Mouse (Mus musculus): ENCODE measurements at regions not wholly inside any gene's neighbourhood (a gene's known extent, or its start where the extent isn't known, plus 50 kb on each side); places are given as distances from the start of the nearest gene placed in this dataset.

- Histone ChIP-seq H3K27me3 (ENCODE audit: control insufficient read depth, insufficient read depth, insufficient read length) (no peaks in the 10 kb centered on the region), H3K4me3 (no peak overlapping the region), H3ac (ENCODE audit: control insufficient read depth, insufficient read length) (no peak overlapping the region), H3K4me2 (ENCODE audit: low read depth) (no peak overlapping the region), H3K36me3 (ENCODE audit: control insufficient read depth, insufficient read depth) (no peaks in the 10 kb centered on the region), H3K79me2 (ENCODE audit: control insufficient read depth, insufficient read depth) (no peaks in the 10 kb centered on the region)
- TF ChIP-seq MYOD1 (IDR thresholded peaks at IDR 0.05; ENCODE audit: control insufficient read depth in 1 of 3, insufficient read length in 2 of 3, low read depth in 2 of 3) = no peak
- no peak for TF ChIP-seq TCF12 (IDR thresholded peaks at IDR 0.05; ENCODE audit: insufficient read depth, poor library complexity, severe bottlenecking)
- no peak for TF ChIP-seq REST (IDR thresholded peaks at IDR 0.05; ENCODE audit: insufficient read depth, insufficient read length)
- no peak for TF ChIP-seq TCF3 (IDR thresholded peaks at IDR 0.05; ENCODE audit: insufficient read length, low read depth)
- no peak for TF ChIP-seq USF1 (IDR thresholded peaks at IDR 0.05; ENCODE audit: low read depth)
- TF ChIP-seq POLR2A (IDR thresholded peaks at IDR 0.05; ENCODE audit: insufficient read length, low read depth) = no peak
- no peak for TF ChIP-seq E2F4 (IDR thresholded peaks at IDR 0.05; ENCODE audit: insufficient read depth)
Observed at GRCm38 (mm10) chr19:35735754-35736153, 321.6 kb downstream of the Htr7 start.

- TF ChIP-seq USF1 (IDR thresholded peaks at IDR 0.05; ENCODE audit: low read depth) (no peak), E2F4 (IDR thresholded peaks at IDR 0.05; ENCODE audit: insufficient read depth) (no peak)
- no peak overlapping the region for H3ac ChIP-seq (ENCODE audit: control insufficient read depth, insufficient read length)
- no peaks in the 10 kb centered on the region for H3K79me2 ChIP-seq (ENCODE audit: control insufficient read depth, insufficient read depth)
- no peak overlapping the region for H3K4me3 ChIP-seq
- no peaks in the 10 kb centered on the region for H3K36me3 ChIP-seq (ENCODE audit: control insufficient read depth, insufficient read depth)
- no peaks in the 10 kb centered on the region for H3K27me3 ChIP-seq (ENCODE audit: control insufficient read depth, insufficient read depth, insufficient read length)
- no peak overlapping the region for H3K4me2 ChIP-seq (ENCODE audit: low read depth)
Observed at GRCm38 (mm10) chr19:35728436-35729060, 328.8 kb downstream of the Htr7 start.
